Mouse (Mus musculus) forebrain, embryonic 16.5 days (tissue): ENCODE results near the gene Fgf7. TPM values are rescaled to one million over a fixed set of nuclear protein-coding genes. Genes with fewer than 3 reads are reported as not detected.

Source experiments
- ATAC-seq: fragments of 200-750 bp; cut with Nextera tagmentation; 2 replicates; pipeline ENCODE4 v1.8.0; 2017; ENCODE audit warnings: mild to moderate bottlenecking, moderate library complexity
- H3K27ac ChIP-seq: fragments of 300-500 bp; sonication (generic); 2 replicates; pipeline ENCODE4 v1.5.1; 2014; ENCODE audit warnings: low read length, control low read depth
- H3K27me3 ChIP-seq: fragments of 300-500 bp; sonication (generic); replicated peaks from 2 replicates; pipeline ENCODE4 v1.6.1; 2014; ENCODE audit warnings: low read length; ENCODE audit not compliant: control insufficient read depth, insufficient read depth
- H3K36me3 ChIP-seq: fragments of 300-500 bp; sonication (generic); 2 replicates; pipeline ENCODE4 v1.6.1; 2014; ENCODE audit not compliant: control insufficient read depth, insufficient read depth
- H3K4me1 ChIP-seq: fragments of 300-500 bp; sonication (generic); replicated peaks from 2 replicates; pipeline ENCODE4 v1.6.1; 2014; ENCODE audit warnings: low read length; ENCODE audit not compliant: control insufficient read depth, insufficient read depth
- H3K4me2 ChIP-seq: fragments of 300-500 bp; sonication (generic); 2 replicates; pipeline ENCODE4 v1.6.1; 2014; ENCODE audit warnings: mild to moderate bottlenecking, low read length, control low read depth
- H3K4me3 ChIP-seq: fragments of 300-500 bp; sonication (generic); replicated peaks from 2 replicates; pipeline ENCODE4 v1.5.1; 2014; ENCODE audit warnings: mild to moderate bottlenecking, low read length, control low read depth
- H3K9ac ChIP-seq: fragments of 300-500 bp; sonication (generic); replicated peaks from 2 replicates; pipeline ENCODE4 v1.6.1; 2014; ENCODE audit warnings: low read depth, low read length, control low read depth
- H3K9me3 ChIP-seq: fragments of 300-500 bp; sonication (generic); 2 replicates; pipeline ENCODE4 v1.6.1; 2016; ENCODE audit warnings: low read length; ENCODE audit not compliant: control insufficient read depth
- WGBS: fragments of 180-500 bp; shearing (Covaris S2); extraction: QIAGEN DNeasy Blood & Tissue Kit; methylation state at CpG from one replicate; pipeline ENCODE4 v1.1.7; 2014; 5-methylcytosine and 5-hydroxymethylcytosine counted together
- polyA plus RNA-seq: library from polyadenylated mRNA; unstranded; fragments of >200 nt; fragmentation: Nextera tagmentation; extraction: Ambion mirVana; gene quantifications from 2 replicates; pipeline ENCODE4 v1.2.1, GENCODE M21; 2015

Fgf7 gene
- polyA plus RNA-seq, 1 experiment from 2014 or later = 0.77 TPM

- H3K27me3 ChIP-seq = no peaks in the 10 kb centered on the region
- H3K4me2 ChIP-seq = no peak overlapping the region
- no peaks in the 10 kb centered on the region for H3K9me3 ChIP-seq
- no peak for ATAC-seq
- no peak overlapping the region for H3K27ac ChIP-seq
- 0 out of 2 replicates have a peak, but pooled peaks cover 4% of the 10 kb centered on the region for H3K4me1 ChIP-seq
- H3K4me3 ChIP-seq = no peak overlapping the region
- WGBS = 87% methylated on average over 15 of the region's 15 CpGs
- no peaks in the 10 kb centered on the region for H3K36me3 ChIP-seq
- H3K9ac ChIP-seq = no peak overlapping the region
Measured at GRCm38 (mm10) chr2:126035013-126035770, 734 bp downstream of the Fgf7 start.

GRCm38 (mm10) chr2:126036121-126036520 is 1.7 kb downstream of the Fgf7 start:
- Histone ChIP-seq H3K4me2 (no peak overlapping the region), H3K36me3 (no peaks in the 10 kb centered on the region), H3K27ac (no peak overlapping the region), H3K9me3 (no peaks in the 10 kb centered on the region), H3K4me3 (no peak overlapping the region), H3K4me1 (0 out of 2 replicates have a peak, but pooled peaks cover 4% of the 10 kb centered on the region), H3K9ac (no peak overlapping the region), H3K27me3 (no peaks in the 10 kb centered on the region)
- 89% methylated on average over 4 of the region's 4 CpGs for WGBS
- ATAC-seq = no peak

- 0 out of 2 replicates have a peak, but pooled peaks cover 4% of the 10 kb centered on the region for H3K4me1 ChIP-seq
- no peak overlapping the region for H3K4me3 ChIP-seq
- no peak overlapping the region for H3K27ac ChIP-seq
- no peak overlapping the region for H3K4me2 ChIP-seq
- H3K9me3 ChIP-seq = no peaks in the 10 kb centered on the region
- no peak for ATAC-seq
- H3K9ac ChIP-seq = no peak overlapping the region
- 56% methylated on average over 7 of the region's 7 CpGs for WGBS
- H3K36me3 ChIP-seq = no peaks in the 10 kb centered on the region
- no peaks in the 10 kb centered on the region for H3K27me3 ChIP-seq
Measured at GRCm38 (mm10) chr2:126038221-126039000, 4.0 kb downstream of the Fgf7 start.

GRCm38 (mm10) chr2:126039414-126039891 is 5.0 kb downstream of the Fgf7 start:
- Histone ChIP-seq H3K27me3 (no peaks in the 10 kb centered on the region), H3K9me3 (no peaks in the 10 kb centered on the region), H3K4me3 (no peak overlapping the region), H3K27ac (no peak overlapping the region), H3K4me2 (no peak overlapping the region), H3K9ac (no peak overlapping the region), H3K36me3 (no peaks in the 10 kb centered on the region), H3K4me1 (0 out of 2 replicates have a peak, but pooled peaks cover 2% of the 10 kb centered on the region)
- WGBS = 87% methylated on average over 4 of the region's 4 CpGs
- no peak for ATAC-seq

GRCm38 (mm10) chr2:126040651-126041050 is 6.2 kb downstream of the Fgf7 start:
- H3K36me3 ChIP-seq = no peaks in the 10 kb centered on the region
- no peak overlapping the region for H3K27ac ChIP-seq
- no peaks in the 10 kb centered on the region for H3K4me1 ChIP-seq
- no peak overlapping the region for H3K4me3 ChIP-seq
- no peaks in the 10 kb centered on the region for H3K9me3 ChIP-seq
- H3K27me3 ChIP-seq = no peaks in the 10 kb centered on the region
- ATAC-seq = no peak
- H3K4me2 ChIP-seq = no peak overlapping the region
- H3K9ac ChIP-seq = no peak overlapping the region
- 95% methylated on average over 2 of the region's 2 CpGs for whole genome bisulfite sequencing

- H3K4me1 ChIP-seq = no peaks in the 10 kb centered on the region
- H3K9me3 ChIP-seq = no peaks in the 10 kb centered on the region
- WGBS = 87% methylated on average over 6 of the region's 6 CpGs
- no peak overlapping the region for H3K4me2 ChIP-seq
- no peaks in the 10 kb centered on the region for H3K27me3 ChIP-seq
- no peaks in the 10 kb centered on the region for H3K36me3 ChIP-seq
- ATAC-seq = no peak
- no peak overlapping the region for H3K9ac ChIP-seq
- no peak overlapping the region for H3K27ac ChIP-seq
- H3K4me3 ChIP-seq = no peak overlapping the region
Measured at GRCm38 (mm10) chr2:126041237-126041636, 6.8 kb downstream of the Fgf7 start.

GRCm38 (mm10) chr2:126042674-126043073 is 8.2 kb downstream of the Fgf7 start:
- Histone ChIP-seq H3K9me3 (no peaks in the 10 kb centered on the region), H3K27ac (no peak overlapping the region), H3K36me3 (no peaks in the 10 kb centered on the region), H3K4me3 (no peak overlapping the region), H3K27me3 (no peaks in the 10 kb centered on the region), H3K4me1 (no peaks in the 10 kb centered on the region), H3K9ac (no peak overlapping the region), H3K4me2 (no peak overlapping the region)
- no peak for ATAC-seq
- WGBS = 42% methylated on average over 3 of the region's 3 CpGs

- Histone ChIP-seq H3K9me3 (no peaks in the 10 kb centered on the region), H3K4me2 (no peak overlapping the region), H3K9ac (no peak overlapping the region), H3K4me1 (no peaks in the 10 kb centered on the region), H3K27me3 (no peaks in the 10 kb centered on the region), H3K4me3 (no peak overlapping the region), H3K36me3 (no peaks in the 10 kb centered on the region), H3K27ac (no peak overlapping the region)
- 90% methylated on average over 5 of the region's 5 CpGs for WGBS
- ATAC-seq = no peak
Measured at GRCm38 (mm10) chr2:126045621-126046020, 11.2 kb downstream of the Fgf7 start.

GRCm38 (mm10) chr2:126052749-126053557 is 18.5 kb downstream of the Fgf7 start:
- Histone ChIP-seq H3K4me3 (no peak overlapping the region), H3K36me3 (no peaks in the 10 kb centered on the region), H3K27ac (no peak overlapping the region), H3K9me3 (no peaks in the 10 kb centered on the region), H3K27me3 (no peaks in the 10 kb centered on the region), H3K9ac (no peak overlapping the region), H3K4me2 (no peak overlapping the region), H3K4me1 (no peaks in the 10 kb centered on the region)
- ATAC-seq = no peak
- WGBS = 45% methylated on average over 6 of the region's 6 CpGs
